Mouse (Mus musculus) embryonic facial prominence, embryonic 11.5 days (tissue): ENCODE data around the gene Fat4. TPM values are rescaled to one million over a fixed set of nuclear protein-coding genes. Genes with fewer than 3 reads are reported as not detected.

Experiments used
- ATAC-seq: fragments of 200-750 bp; cut with Nextera tagmentation; replicated peaks from 2 replicates; pipeline ENCODE4 v1.8.0; 2017; ENCODE audit warnings: low read depth; ENCODE audit not compliant: insufficient number of reproducible peaks, low FRiP score, low TSS enrichment
- DNase-seq: peaks from one replicate; pipeline ENCODE4 v3.0.0-alpha.2; 2015; ENCODE audit warnings: low spot score
- H3K27ac ChIP-seq: fragments of 300-500 bp; sonication (generic); replicated peaks from 2 replicates; pipeline ENCODE4 v1.5.1; 2014; ENCODE audit warnings: mild to moderate bottlenecking, low read depth, low read length, control low read depth
- H3K27me3 ChIP-seq: fragments of 300-500 bp; sonication (generic); 2 replicates; pipeline ENCODE4 v1.6.1; 2014; ENCODE audit warnings: mild to moderate bottlenecking, low read length, moderate library complexity, mixed read lengths; ENCODE audit not compliant: control insufficient read depth, insufficient read depth
- H3K36me3 ChIP-seq: fragments of 300-500 bp; sonication (generic); replicated peaks from 2 replicates; pipeline ENCODE4 v1.6.1; 2014; ENCODE audit warnings: low read depth, mild to moderate bottlenecking, low read length, moderate library complexity, mixed read lengths; ENCODE audit not compliant: control insufficient read depth, insufficient read depth
- H3K4me1 ChIP-seq: fragments of 300-500 bp; sonication (generic); 2 replicates; pipeline ENCODE4 v1.6.1; 2014; ENCODE audit warnings: low read length, mixed read lengths; ENCODE audit not compliant: control insufficient read depth, insufficient read depth
- H3K4me2 ChIP-seq: fragments of 300-500 bp; sonication (generic); 2 replicates; pipeline ENCODE4 v1.6.1; 2014; ENCODE audit warnings: low read depth, mild to moderate bottlenecking, control low read depth, low read length, moderate library complexity
- H3K4me3 ChIP-seq: fragments of 300-500 bp; sonication (generic); 2 replicates; pipeline ENCODE4 v1.5.1; 2014; ENCODE audit warnings: low read depth, low read length, control low read depth
- H3K9ac ChIP-seq: fragments of 300-500 bp; sonication (generic); replicated peaks from 2 replicates; pipeline ENCODE4 v1.6.1; 2014; ENCODE audit warnings: mild to moderate bottlenecking, control low read depth, low read length
- H3K9me3 ChIP-seq: fragments of 300-500 bp; sonication (generic); replicated peaks from 2 replicates; pipeline ENCODE4 v1.6.1; 2016; ENCODE audit warnings: mild to moderate bottlenecking, low read length, inconsistent platforms, mixed read lengths; ENCODE audit not compliant: control insufficient read depth
- WGBS: fragments of 180-500 bp; shearing (Covaris S2); extraction: QIAGEN DNeasy Blood & Tissue Kit; methylation state at CpG from one replicate; pipeline ENCODE4 v1.1.7; 2014; 5-methylcytosine and 5-hydroxymethylcytosine counted together
- polyA plus RNA-seq: library from polyadenylated mRNA; unstranded; fragments of >200 nt; fragmentation: Nextera tagmentation; extraction: Ambion mirVana; gene quantifications from 2 replicates; pipeline ENCODE4 v1.2.1, GENCODE M21; 2014

The Fat4 gene
- polyA plus RNA-seq, 1 experiment from 2014 or later: 14.0 TPM

- H3K27ac ChIP-seq: no peak overlapping the region
- no peak for DNase-seq
- 86% methylated on average over 1 of the region's 1 CpGs for WGBS
- no peak overlapping the region for H3K4me2 ChIP-seq
- no peaks in the 10 kb centered on the region for H3K4me1 ChIP-seq
- H3K27me3 ChIP-seq: no peaks in the 10 kb centered on the region
- no peaks in the 10 kb centered on the region for H3K9me3 ChIP-seq
- no peak for ATAC-seq
- no peak overlapping the region for H3K9ac ChIP-seq
- H3K4me3 ChIP-seq: no peak overlapping the region
- no peaks in the 10 kb centered on the region for H3K36me3 ChIP-seq
Observed at GRCm38 (mm10) chr3:39050130-39050529, 163.4 kb downstream of the Fat4 start.

- no peak overlapping the region for H3K9ac ChIP-seq
- ATAC-seq: no peak
- H3K27ac ChIP-seq: no peak overlapping the region
- H3K27me3 ChIP-seq: no peaks in the 10 kb centered on the region
- H3K4me1 ChIP-seq: no peaks in the 10 kb centered on the region
- no peak overlapping the region for H3K4me2 ChIP-seq
- H3K4me3 ChIP-seq: no peak overlapping the region
- H3K9me3 ChIP-seq: no peaks in the 10 kb centered on the region
- no peaks in the 10 kb centered on the region for H3K36me3 ChIP-seq
- WGBS: 40% methylated on average over 6 of the region's 6 CpGs
- DNase-seq: peak; percentile 45
Observed at GRCm38 (mm10) chr3:39053072-39053471, 166.3 kb downstream of the Fat4 start.
